Mouse (Mus musculus): ENCODE measurements around the gene 1700019N19Rik. TPM values are rescaled to one million over a fixed set of nuclear protein-coding genes. Genes with fewer than 3 reads are reported as not detected.

Gene 1700019N19Rik
- total RNA-seq, 1 experiment from 2014 or later, result not detected

GRCm38 (mm10) chr19:58742711-58743110 is 51.5 kb downstream of the 1700019N19Rik start:
- no peak for ATAC-seq (replicated peaks; ENCODE audit: insufficient number of reproducible peaks, low FRiP score, low TSS enrichment, poor library complexity, severe bottlenecking)

DNA sequence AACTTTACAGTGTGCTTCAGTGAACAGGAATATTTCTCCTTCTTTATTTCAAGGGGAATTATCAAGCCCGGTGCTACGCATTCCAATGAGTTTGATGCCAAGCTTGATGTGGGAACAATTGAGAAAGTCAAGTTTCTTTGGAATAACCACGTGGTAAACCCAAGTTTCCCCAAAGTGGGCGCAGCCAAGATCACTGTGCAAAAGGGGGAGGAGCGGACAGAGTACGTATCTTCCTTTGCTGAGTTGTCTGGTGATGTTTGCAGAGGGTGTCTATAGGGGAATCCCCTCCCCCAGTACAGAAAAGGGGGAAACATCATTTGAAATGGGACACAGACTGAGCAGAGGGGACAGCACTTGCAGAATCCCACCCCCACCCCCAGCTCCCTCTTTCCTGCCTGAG is 53.2 kb downstream of the 1700019N19Rik start:
- ATAC-seq (replicated peaks; ENCODE audit: insufficient number of reproducible peaks, low FRiP score, low TSS enrichment, poor library complexity, severe bottlenecking), result no peak

GRCm38 (mm10) chr19:58738111-58738510 is 56.1 kb downstream of the 1700019N19Rik start:
- no peak for ATAC-seq (replicated peaks; ENCODE audit: insufficient number of reproducible peaks, low FRiP score, low TSS enrichment, poor library complexity, severe bottlenecking)

Other genes with a start within 250 kb of the 1700019N19Rik start
- not detected in 3 replicates for gene Pnlip, start 142.0 kb downstream of the 1700019N19Rik start, total RNA-seq (2017)
- gene Pnliprp1, start 65.6 kb downstream of the 1700019N19Rik start, total RNA-seq (2017), result not detected in 3 replicates
- gene Pnliprp2, start 34.7 kb downstream of the 1700019N19Rik start, total RNA-seq (2017), result not detected in 3 replicates
- gene Eno4, start 149.0 kb upstream of the 1700019N19Rik start, total RNA-seq (2017), result not detected in 3 replicates
- 0.10 to 1.2 TPM (median 0.76 TPM) in 3 replicates for gene Hspa12a, start 149.2 kb upstream of the 1700019N19Rik start, total RNA-seq (2017)

All from monocyte, adult 5-6 weeks (primary cell).